Mouse (Mus musculus) lung, postnatal 36 days (tissue): ENCODE data around the gene Myt1.
A peak's percentile ranks its signal among the peaks of the same experiment; 100 is the strongest.

ENCODE experiments used
- DNase-seq: peaks from one replicate; pipeline ENCODE4 v3.0.0; 2022; ENCODE audit warnings: mixed read lengths

The Myt1 gene

DNA sequence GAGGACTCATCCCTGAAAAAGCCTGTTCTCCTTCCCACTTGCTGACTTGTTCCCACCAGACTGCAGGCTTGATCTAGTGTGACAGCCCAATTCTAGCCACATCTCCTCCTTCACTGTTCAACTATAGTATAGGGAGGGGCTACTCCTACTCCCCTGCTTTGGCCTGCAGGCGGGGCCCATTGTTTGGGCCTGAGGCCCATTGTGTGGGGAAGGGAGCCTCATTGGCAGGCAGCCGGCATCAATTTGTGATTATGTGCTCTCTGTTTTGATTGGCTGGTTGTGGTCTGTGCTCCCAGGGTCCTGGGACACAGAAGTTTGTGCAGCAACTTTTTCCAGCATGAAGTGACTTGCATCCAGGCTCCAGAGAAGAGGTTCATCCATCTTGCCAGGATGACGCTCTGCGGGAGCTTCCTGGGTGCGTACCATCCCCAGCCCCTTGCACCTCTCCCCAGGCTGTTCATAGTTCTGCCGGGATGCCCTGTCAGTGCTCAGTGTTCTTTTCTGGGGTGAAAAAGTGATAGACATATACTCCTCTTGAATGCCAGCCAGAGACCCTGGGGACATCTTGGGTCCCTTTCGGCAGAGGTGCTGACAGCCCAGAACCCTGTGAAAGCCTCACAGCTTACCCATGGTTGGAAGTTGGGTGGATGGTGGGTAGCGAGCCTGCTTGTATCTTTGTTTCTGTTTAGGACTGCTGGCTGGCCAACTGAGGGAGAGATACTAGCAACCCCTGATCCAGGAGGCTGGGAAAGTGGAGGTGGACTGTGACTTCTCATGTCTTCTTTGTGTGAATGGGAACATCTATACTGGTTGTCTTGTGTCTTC, at the start of gene Myt1:
Myt1 (plus strand) TSS at position 327 of the 825 bp plus-strand sequence.
- DNase-seq: no peak

DNA sequence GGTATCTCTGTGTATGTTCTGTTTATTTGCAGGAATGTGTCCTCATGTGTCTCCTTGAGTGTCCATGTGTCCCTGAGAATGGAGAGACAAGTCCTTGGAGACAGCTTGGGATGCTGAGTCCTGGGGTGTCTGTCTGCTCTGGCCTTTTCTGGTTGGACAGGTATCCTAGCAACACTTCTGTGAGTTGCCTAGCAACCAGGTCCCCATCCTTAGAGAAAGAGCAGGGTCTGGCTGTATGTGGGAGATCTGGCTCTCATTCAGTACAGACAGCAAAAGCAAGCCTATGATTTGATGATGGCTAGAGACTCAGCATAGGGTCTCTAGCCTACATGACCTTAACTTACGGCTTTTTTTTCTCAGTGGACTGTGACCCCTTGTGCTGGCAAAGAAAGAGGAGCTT, 49.4 kb upstream of the Myt1 start:
- no peak for DNase-seq

DNA sequence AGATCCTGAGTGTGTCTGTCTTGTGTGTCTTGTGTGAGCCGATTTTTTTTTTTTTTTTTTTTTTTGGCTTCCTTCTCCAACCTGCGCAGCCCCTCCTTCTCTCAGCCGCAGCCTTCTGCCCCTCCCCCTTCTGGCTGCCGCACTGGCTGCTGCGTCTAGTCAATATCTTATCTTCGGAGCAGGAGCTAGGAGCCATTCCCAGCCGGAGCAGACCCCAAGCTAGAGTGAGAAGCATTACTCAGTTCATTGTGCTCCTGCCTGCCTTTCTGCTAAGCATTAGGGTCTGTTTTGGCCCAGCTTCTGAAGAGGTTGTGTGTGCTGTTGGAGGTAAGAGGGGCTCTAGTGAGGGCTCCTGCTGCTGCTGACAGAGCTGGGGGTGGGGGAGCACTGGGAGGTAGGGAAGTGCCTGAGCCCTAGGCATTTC, 48.2 kb upstream of the Myt1 start, which contains the start of gene Oprl1:
Oprl1 (plus strand) TSS at position 114 of the 424 bp plus-strand sequence.
- DNase-seq: no peak

DNA sequence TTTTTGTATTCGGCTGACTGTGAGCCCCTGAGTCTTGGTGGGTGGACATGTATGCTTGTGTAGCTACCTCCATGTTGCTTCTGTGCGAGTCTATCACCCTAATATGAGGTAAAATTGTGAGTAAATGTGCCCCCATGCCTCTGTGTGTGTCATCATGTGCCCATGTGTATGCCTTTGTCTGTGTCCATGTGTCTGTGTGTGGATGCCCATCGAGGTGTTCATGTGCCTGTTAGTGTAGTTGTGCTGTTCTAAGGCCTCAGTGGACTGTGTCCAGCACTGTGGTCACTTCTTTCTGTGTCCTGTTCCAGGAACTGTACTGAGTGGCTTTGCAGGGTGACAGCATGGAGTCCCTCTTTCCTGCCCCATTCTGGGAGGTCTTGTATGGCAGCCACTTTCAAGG, 47.8 kb upstream of the Myt1 start:
- DNase-seq: no peak

DNA sequence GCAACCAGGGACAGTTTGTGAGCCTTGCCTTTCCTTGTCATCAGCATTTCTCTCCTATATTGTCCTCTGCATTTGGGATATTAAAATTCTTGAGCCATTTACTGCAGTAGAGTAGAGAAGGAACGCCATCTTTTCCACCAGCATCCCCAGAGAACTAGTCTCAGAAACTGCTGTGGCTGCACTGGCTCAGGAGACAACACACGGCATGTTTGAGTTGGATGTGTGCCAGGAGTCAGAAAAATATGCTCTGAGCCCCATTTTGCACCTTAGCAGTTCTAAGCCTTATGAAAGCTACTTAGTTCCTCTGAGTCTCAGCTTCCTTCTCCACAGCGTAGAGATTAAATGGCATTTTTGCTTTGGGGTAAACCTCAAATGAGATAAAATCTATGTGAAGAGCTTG, 46.1 kb upstream of the Myt1 start:
- DNase-seq: no peak

DNA sequence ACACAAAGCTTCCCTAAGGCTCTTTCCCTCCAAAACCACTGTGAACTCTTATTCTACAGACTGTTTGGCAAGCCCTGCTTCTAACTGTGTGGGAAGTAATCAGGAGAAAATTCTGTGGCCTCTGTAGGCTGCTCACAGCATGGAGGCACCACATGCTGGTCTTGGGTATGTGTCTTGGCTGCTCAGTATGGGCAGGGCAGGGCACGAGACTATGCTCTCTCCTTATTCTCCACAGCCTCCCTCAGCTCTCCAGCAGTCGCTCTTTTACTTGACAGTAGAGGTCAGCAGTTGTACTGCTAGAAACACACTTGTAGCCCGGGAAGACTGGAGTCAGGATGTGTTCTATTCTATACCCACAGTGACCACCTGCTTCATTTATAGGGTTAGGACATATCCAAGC, 43.1 kb upstream of the Myt1 start:
- DNase-seq: no peak

DNA sequence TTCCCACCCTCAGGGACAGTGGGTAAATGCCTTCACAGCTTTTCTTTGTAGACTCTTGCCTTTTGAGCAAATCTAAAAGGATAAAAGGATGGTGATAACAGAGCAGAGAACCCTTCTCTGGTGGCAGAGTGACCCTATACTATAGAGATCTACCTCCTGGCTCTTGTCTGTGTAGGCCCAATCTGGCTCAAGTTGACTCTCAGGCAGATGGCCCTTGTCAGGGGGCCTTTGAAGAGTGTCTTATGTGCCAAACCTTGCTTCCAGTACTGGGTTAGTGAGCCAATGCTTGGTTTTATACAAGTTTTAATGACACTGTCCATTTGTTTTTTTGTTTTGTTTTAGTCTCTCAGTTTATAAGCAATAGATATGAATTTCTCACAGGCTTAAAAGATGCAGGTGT, 41.9 kb upstream of the Myt1 start:
- DNase-seq: no peak

DNA sequence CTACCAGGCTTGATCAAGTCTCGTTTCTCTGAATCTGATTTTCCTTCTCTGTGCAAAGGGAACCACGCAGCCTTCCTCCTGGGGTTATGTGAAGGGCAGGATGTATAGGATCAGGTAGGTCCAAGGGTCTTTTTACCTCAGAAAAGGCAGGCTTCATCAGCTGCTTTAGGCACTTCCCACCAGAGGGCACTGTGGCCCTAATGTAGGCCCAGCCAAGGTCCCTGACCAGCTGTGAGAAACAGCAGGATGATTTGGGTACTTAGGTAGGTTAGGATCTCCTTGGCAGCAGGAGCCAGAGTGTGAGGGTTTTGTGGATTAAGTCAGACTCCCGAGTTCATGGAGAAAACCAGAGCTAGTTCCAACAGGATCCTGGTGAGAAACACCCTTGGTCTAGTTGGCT, 40.9 kb upstream of the Myt1 start:
- DNase-seq: peak; percentile 13

DNA sequence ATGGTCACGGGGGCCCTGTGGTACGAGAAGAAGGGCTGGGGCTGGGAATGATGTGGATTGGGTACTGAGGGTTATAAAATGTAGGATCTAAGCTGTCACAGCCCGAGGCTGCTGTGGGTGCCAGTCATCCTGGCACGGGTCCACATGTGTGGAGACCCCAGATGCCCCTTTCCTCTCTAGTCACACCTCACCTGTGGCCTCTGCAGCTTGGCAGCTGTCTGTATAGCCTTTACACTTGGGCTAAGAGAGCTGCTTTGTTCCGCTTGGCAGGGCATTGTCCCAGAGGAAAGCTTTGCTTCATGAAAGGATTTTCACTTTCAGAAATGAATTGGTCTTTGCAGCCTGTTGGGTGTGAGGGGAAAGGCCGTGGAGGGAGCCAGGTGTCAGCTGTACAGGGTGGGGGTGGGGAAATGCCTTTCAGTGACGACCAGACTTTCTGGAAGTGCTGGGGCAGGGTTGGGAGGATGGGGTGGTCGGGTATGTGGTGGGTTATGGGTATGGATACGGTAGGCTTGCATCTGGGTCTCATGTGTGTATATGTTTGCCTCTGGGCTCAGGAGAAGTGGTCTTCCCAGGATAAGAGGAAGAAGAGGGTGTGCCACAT, 35.4 kb upstream of the Myt1 start:
- no peak for DNase-seq

DNA sequence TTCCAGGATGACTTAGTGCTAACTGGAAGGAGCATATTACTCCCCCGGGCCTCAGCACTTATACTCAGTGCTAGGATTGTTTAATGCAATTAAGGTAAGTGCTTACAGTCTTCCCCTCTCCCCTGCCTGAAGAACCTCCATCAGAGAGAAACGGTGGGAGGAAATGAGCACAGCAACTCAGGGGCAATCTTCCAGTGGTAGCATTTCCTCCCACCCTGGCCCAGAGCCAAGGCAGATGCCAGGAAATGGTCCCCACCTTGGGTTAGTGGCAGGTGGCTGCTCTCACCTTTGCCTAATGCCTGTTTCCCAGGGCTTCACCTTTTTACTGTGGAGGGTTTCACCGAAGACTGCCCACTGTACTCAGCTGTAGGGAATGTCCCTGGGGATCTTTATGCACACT, 33.1 kb upstream of the Myt1 start:
- no peak for DNase-seq

DNA sequence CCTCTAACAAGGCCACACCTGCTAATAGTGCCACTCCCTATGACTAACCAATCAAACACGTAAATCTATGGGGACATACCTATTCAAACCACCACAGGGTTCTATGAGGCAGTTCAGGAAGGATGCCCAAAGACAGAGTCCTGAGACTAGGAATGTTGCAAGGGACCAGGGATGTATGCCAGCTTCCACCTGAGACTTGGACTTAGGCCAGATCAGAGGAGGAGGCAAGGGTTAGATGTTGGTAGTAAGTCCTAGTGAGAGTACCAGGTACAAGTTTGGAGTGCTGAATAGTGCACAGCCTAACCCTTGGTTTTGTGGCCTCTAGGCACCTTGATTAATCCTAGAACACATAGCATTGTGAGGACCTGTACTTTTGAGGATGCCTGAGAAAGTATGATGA, 10.5 kb upstream of the Myt1 start:
- no peak for DNase-seq

DNA sequence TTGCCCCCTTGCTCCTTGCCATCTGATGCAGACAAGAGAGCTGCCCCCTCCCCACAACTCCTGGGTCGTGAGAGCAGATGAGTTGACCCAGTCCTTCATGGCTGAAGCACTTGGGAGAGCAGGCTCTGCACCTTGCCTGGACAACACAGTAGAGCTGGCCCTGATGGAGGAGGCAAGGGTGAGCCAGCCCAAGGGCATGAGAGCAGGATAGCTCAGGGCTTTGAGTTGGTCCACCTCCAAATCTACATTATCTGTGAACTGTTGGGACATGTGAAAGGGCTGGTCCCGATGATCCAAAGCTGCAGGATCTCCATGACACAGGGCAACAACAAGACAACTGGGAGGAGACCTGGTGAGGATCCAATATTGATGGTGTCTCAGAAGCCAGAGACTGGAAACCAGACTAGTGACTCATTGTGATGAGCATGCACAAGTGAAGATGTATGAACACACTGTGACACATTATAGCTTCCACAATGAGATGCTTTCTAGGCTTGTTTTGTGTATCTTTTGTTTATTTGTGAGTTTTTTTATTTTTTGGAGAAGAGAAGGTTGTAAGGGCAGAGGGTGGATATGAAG, 4.9 kb upstream of the Myt1 start:
- DNase-seq: no peak

DNA sequence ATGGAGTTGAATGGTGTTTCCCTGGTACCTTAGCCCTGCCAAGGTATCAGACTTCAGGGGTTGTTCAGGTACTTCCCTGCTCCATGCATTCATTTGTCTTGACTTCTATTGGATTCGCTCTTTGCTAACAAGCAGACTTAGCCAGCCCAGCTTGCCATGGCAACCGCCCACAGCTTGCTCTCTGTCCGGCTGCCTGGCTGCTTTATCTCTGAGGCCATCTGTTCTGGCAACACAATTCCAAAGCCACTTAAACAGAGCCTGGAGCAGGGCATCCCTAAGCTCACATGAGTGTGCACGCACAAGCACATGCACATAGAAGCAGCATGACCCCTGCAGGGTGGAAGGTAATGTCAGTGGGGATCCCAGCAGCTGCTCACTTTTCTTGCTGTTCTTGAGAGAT, 4.1 kb upstream of the Myt1 start:
- no peak for DNase-seq

DNA sequence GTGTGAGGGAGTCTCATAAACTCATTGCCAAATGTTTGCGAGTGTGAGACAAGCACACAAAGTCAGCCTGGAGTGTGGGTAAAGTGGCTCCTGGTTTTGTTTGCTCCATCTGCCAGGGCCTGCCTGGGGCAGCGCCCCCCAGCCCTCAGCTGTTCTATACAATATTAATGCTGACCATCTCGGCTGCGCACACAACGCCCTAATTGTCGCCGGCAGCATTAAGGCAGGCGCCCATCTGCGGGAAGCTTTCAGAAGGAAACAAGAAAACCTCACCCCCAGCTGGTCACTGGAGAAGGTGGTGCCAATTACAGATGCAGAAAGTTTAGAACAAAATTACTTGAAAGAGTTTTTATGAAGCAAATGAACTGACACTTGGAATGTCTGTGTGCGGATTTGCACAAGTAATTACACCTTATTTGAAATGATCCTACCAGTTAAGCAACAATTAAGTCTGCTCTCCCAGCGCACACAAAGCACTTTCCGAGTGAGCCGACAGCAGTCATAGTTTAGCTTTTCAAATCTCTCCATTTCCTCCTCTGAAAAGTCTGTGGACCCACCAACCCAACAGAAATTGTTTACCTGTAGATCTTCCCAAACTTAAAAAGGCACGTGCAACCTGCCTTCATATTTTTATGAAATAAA, 875 bp downstream of the Myt1 start:
- DNase-seq: no peak

DNA sequence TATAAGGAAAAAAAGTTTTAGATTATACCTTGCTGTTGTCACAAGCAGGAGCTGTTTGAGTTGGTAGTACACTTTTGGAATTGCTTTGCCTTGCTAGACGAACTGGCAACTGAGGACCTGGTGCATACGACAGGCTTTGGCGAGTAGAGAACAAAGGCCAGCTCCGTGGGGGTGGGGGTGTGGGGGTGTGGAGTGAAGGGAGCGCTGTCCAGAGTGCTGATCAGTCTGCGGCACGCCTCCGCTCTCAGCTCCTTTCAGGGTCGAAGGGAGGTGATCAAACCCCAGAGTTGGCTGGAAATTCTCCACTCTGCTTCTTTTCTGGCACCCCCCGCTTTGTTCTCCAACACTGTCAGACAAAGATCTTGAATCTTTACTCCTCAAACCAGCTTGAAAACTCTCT, 1.5 kb downstream of the Myt1 start:
- DNase-seq: peak; percentile 4

DNA sequence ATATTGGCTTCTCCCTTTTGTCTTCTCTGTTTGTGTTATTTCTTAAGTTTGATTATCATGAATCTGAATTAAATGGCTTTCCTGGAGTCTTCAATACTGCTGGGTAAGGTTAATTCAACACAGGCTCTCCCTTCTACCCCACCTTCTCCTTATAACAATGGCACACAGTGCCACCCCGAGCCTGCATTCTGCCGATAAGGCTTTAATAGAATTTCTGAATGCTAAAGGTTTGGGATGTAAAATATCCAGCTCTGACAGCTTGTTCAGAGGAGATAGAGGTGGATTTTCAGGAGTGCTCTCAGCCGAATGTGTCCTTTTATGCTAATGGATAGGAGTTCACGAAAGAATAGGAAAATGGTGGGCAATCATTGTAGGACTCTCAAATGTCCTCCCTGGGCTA, 2.1 kb downstream of the Myt1 start:
- DNase-seq: no peak

DNA sequence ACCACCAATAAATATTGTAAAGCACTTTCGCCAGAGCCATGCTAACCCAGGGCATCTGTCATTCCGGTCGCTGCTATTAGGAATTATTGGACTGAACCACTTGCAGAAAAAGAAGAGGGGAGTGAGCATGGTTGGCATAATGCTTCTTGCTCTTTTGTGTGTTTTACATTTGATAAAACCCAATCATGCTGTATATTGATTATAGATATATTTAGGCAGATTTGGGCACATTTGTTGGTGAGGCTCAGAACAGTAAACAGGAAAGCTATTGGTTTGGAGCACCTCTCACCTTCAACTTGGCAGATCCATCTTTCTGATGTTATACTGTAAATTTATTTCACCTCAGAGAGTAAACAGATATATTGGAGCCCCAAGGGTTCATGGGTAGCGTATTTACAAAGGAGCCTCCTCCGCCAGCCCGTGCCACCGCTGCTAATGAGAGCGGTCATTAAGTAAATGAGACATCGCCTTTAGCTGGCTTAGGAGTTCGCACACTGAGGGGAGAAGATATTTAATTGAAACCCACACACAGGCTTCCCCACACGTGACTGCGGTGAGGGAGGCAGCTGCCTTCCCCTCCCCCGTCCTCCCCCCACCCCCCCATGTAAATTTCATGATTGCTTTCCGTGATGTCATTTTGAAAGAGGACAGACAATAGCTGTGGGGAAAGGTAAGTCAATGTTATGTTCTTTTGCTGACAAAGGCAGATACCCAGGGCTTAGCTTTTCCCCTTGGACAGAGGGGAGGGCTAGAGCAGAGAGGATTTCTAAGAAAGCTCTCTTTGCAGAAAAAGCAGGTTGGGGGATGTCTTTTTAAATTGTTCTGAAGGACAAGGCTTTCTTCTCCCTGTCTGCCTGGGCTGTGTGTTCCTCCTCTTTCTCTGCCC, 3.8 kb downstream of the Myt1 start:
- no peak for DNase-seq

DNA sequence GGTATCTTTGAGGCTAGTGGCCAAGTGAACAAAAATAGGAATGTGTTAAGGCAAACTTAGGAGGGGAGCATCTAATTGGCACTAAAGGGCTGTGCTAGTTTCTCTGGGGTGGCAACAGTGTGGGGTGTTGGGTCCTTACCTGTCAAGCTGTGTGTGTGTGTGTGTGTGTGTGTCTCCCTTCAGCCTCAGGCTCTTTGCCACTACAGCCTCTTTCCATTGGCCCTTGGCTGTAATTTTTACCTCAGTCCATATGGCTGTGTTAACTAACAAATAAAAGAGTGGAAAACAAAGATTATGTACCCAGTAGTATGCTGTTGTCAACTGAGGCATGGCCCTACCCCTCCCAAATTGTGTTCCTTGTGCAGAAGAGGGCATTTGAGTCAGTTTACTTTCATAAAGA, 5.3 kb downstream of the Myt1 start:
- no peak for DNase-seq

DNA sequence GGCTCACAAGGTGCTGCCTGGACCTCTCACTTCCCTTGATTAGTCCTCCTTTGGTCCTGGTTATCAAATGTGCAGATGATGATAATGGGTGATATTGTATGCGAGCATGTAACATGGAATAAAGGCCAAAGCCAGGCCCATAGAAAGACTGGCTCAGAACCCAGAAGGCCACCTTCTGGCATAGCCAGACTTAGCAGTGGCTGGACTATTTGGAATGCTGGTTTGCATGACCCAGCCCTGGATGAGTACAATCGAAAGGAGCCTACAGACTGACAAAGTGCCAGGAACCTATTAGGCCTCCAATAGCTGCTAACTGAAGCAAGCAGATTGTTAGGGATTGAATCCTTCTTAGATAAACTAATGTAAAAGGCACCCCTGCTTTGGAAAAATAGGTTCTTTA, 6.3 kb downstream of the Myt1 start:
- no peak for DNase-seq

DNA sequence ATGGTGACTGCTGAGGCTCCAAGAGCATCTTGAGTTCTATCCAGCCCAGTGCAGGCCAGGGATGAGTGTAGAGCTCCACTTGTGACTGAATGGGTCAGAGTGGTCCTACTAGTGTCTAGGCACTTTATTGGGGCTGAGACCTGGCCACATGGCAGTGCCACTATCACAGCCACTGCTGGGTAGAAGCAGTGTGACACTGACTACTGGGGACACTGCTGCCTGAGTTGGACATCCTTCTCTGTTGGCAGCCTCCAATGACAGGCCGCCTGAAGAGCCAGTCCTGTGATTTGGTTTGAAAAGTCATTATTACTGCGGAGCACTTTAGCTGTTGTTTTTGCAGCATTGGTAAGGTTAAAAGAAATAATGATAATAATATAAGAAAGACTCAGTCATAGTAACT, 10.1 kb downstream of the Myt1 start:
- DNase-seq: no peak

DNA sequence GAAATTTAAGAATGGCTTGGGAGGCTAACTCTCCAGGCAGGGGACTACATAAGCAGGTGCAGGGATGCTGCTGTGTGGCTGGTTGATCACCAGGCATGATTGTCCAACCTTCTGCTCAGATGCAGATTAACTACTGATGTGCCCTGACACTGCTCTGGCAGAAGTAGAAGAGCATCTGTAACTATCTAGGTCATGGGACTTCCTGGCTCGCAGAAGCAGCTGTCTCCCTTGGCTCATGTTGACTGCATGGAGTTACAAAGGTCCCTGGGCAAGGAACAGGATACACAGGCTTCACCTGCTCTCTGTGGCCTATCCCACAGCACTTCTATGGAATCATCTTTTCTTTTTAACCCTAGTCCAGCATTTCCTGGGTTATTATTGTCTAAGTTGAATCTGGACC, 12.7 kb downstream of the Myt1 start:
- DNase-seq: no peak

DNA sequence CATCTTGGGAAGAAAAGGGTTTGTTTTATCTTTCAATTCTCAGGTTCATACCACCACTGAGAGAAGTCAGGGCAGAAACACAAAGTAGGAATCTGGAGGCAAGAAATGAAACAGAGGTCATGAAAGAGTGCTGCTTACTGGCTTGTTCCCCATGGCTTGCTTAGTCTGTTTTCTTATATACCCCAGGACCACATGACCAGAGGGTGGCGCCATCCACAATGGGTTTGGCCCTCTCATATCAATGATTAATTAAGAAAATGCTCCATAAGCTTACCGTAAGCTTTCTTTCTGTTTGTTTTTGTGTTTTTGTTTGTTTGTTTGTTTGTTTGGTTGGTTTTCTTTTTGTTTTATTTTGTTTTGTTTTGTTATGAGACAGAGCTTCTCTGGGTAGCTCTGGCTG, 14.6 kb downstream of the Myt1 start:
- peak; percentile 39 for DNase-seq

DNA sequence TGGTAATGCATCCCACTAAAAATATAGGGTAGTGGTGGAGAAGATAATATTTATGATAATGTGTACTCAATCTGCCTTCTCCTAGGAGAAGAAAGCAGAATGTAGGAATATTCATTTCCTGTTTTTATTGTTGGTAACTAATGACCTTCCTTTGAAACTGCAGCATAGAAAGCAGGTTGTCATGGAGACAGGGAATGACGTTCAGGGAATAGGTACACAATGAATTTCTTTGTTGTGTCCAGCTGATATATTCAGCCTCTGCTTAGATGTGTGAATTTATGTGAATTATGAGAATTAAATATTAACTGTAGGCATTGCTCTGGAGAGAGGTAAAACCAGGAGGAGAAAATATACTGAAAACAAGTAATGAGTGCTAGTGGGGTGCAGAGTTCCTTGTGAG, 18.3 kb downstream of the Myt1 start:
- no peak for DNase-seq
